ENCODE assay signal across 13 mouse cellular contexts in the genomic region with DNA sequence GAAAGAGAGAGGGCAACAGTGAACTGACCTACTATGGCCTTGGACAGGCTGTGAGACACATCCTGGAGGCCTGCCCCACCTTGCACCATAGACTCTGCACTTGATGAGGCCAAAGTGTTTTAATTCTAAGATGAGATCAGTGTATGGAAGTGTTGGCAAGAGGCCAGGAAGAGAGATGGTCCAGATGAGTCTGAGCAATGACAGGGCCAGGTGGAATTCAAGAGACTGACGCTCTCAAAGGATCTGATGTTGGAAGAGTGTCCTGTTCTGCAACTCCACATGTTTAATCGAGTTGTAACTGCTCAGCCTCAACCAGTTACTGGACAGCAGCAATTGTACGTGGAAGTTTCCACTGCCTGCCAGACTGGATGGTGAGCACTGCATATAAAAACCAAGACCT. TPM values are rescaled to one million over a fixed set of nuclear protein-coding genes. Genes with fewer than 3 reads are reported as not detected.
A peak's percentile ranks its signal among the peaks of the same experiment; 100 is the strongest.
DNase-seq lines count a peak whose midpoint lies in the region; ATAC-seq lines count a peak whose summit lies in the region.
"Had no signal": no experiment of that assay in that cellular context is flagged by ENCODE, and none has a peak within 500 bp of the region (broad histone marks: within the 10 kb centered on the region; RNA-seq: fewer than 3 reads in every experiment).

No protein-coding gene starts in this region.

- H3K36me3 ChIP-seq in hindbrain, embryonic 15.5 days = peaks cover 69% of the 10 kb centered on the region
- peaks cover 88% of the 10 kb centered on the region for H3K36me3 ChIP-seq in hindbrain, embryonic 13.5 days
- H3K36me3 ChIP-seq in neural tube, embryonic 13.5 days = peaks cover 83% of the 10 kb centered on the region

- H3K4me2 ChIP-seq in hindbrain, embryonic 15.5 days = no peak overlapping the region
- no peak overlapping the region for H3K4me2 ChIP-seq in hindbrain, embryonic 13.5 days
- H3K4me2 ChIP-seq in neural tube, embryonic 13.5 days = no peak overlapping the region
- H3K4me2 ChIP-seq: forebrain, embryonic 12.5 days; liver, embryonic 11.5 days; lung, embryonic 15.5 days had no signal

- H3K4me3 ChIP-seq in hindbrain, embryonic 15.5 days = no peak overlapping the region
- no peak overlapping the region for H3K4me3 ChIP-seq in hindbrain, embryonic 13.5 days
- no peak overlapping the region for H3K4me3 ChIP-seq in neural tube, embryonic 13.5 days
- H3K4me3 ChIP-seq: forebrain, embryonic 12.5 days; lung, embryonic 15.5 days had no signal

- no peak overlapping the region for H3K9ac ChIP-seq in hindbrain, embryonic 15.5 days
- no peak overlapping the region for H3K9ac ChIP-seq in hindbrain, embryonic 13.5 days
- H3K9ac ChIP-seq in neural tube, embryonic 13.5 days = no peak overlapping the region
- H3K9ac ChIP-seq: forebrain, embryonic 12.5 days; lung, embryonic 15.5 days had no signal

- ATAC-seq in hindbrain, embryonic 15.5 days (ENCODE audit: low FRiP score, low read depth) = no peak
- no peak for ATAC-seq in hindbrain, embryonic 13.5 days (ENCODE audit: low FRiP score)
- no peak for ATAC-seq in neural tube, embryonic 13.5 days (ENCODE audit: low read depth)
- ATAC-seq: activated CD4-positive, CD25-positive, alpha-beta regulatory T cell, adult 4 months had no signal

- WGBS in hindbrain, embryonic 15.5 days = 81% methylated on average over 3 of the region's 3 CpGs
- WGBS in hindbrain, embryonic 13.5 days = 87% methylated on average over 3 of the region's 3 CpGs
- WGBS in neural tube, embryonic 13.5 days = 85% methylated on average over 3 of the region's 3 CpGs

- peak; percentile 62 for DNase-seq in cerebellum, adult 9-11 months
- no peak for DNase-seq in cerebellum, postnatal 4 days (ENCODE audit: low spot score in 2 of 2)
- DNase-seq in neural tube, embryonic 10.5 days (ENCODE audit: extremely low spot score, low spot score) = no peak
- DNase-seq in adrenal gland, postnatal 36 days = no peak
- DNase-seq in testis, postnatal 14 days (ENCODE audit: low spot score) = no peak
- DNase-seq: thymus, postnatal 25 days had no signal

- peaks cover 11% of the 10 kb centered on the region for H3K4me1 ChIP-seq in hindbrain, embryonic 15.5 days (replicated peaks)
- H3K4me1 ChIP-seq in hindbrain, embryonic 13.5 days (replicated peaks) = peaks cover 15% of the 10 kb centered on the region
- peaks cover 20% of the 10 kb centered on the region for H3K4me1 ChIP-seq in neural tube, embryonic 13.5 days (replicated peaks)
- H3K4me1 ChIP-seq: lung, embryonic 15.5 days had no signal

- H3K27me3 ChIP-seq in hindbrain, embryonic 15.5 days = no peaks in the 10 kb centered on the region
- no peaks in the 10 kb centered on the region for H3K27me3 ChIP-seq in hindbrain, embryonic 13.5 days
- no peaks in the 10 kb centered on the region for H3K27me3 ChIP-seq in neural tube, embryonic 13.5 days
- H3K27me3 ChIP-seq: forebrain, embryonic 12.5 days; lung, embryonic 15.5 days had no signal

- no peaks in the 10 kb centered on the region for H3K9me3 ChIP-seq in hindbrain, embryonic 15.5 days
- H3K9me3 ChIP-seq in hindbrain, embryonic 13.5 days = no peaks in the 10 kb centered on the region
- H3K9me3 ChIP-seq in neural tube, embryonic 13.5 days = no peaks in the 10 kb centered on the region
- H3K9me3 ChIP-seq: forebrain, embryonic 12.5 days; lung, embryonic 15.5 days had no signal

- 0 out of 2 replicates have a peak overlapping the region, but pooled peaks have one; percentile 50 for H3K27ac ChIP-seq in hindbrain, embryonic 15.5 days (replicated peaks)
- H3K27ac ChIP-seq in hindbrain, embryonic 13.5 days = no peak overlapping the region
- H3K27ac ChIP-seq in neural tube, embryonic 13.5 days (replicated peaks) = peak overlapping the region; percentile 73; the same call in 1 of the 2 replicates
- H3K27ac ChIP-seq: lung, embryonic 15.5 days had no signal

RNA-seq across cellular contexts. Expression of gene Atp1a1, which starts 26.4 kb away (rescaled TPM):
- polyA plus RNA-seq in hindbrain, embryonic 15.5 days (2015; fragmentation: Nextera tagmentation; extraction: Ambion mirVana) = 69.3 and 72.6 TPM in 2 replicates
- 44.2 and 50.4 TPM in 2 replicates for polyA plus RNA-seq in hindbrain, embryonic 13.5 days (2015; fragmentation: Nextera tagmentation; extraction: Ambion mirVana)
- polyA plus RNA-seq in neural tube, embryonic 13.5 days (2015; fragmentation: Nextera tagmentation; extraction: Ambion mirVana) = 66.4 and 69.5 TPM in 2 replicates
- total RNA-seq in adrenal gland, postnatal 36 days (2021) = 100 to 1,000 TPM; 823 to 834 TPM
